Mouse (Mus musculus) cerebellum, adult 2 months (tissue): ENCODE measurements around the gene Mthfsd.

ENCODE experiments used
- CTCF ChIP-seq: fragments of 200-500 bp; IDR thresholded peaks from 2 replicates; pipeline ENCODE4 v1.5.1; 2011; ENCODE audit warnings: low read depth, mild to moderate bottlenecking, control low read depth, low read length, moderate library complexity, borderline replicate concordance; ENCODE audit not compliant: insufficient read depth
- POLR2A ChIP-seq: fragments of 200-500 bp; IDR thresholded peaks from 2 replicates; pipeline ENCODE4 v1.6.1; 2011; ENCODE audit warnings: low read length, control low read depth, borderline replicate concordance; ENCODE audit not compliant: insufficient read depth

DNA sequence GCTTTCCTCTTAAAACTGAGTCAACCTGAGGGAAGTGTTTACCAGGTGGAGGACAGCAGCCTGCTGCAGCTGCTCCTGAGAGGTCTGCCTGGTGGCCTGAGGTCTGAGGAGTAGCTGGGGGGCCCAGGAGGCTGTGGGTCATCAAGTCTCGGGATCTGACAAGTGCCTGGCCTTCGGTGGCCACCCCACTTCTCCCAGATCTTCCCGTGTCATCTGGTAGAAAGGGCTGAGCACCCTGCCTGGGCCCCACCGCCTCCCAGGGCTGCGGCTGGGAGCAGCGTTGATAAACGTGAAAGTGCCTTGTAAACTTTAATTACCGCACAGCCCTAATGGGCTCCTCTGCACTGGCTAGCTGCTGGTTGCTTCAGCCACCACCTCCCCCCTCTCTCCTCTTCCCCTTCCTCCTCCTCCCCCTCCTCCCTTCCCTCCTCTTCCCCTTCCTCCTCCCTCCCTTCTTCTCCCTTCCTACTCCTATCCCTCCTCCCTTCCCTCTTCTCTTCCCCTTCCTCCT, 40.4 kb upstream of the Mthfsd start:
- TF ChIP-seq CTCF (no peak), POLR2A (no peak)
